Mouse (Mus musculus) heart, adult 2 months (tissue): ENCODE results near the gene Epo.

ENCODE experiments used
- EP300 ChIP-seq: fragments of 200-500 bp; IDR thresholded peaks from 2 replicates; pipeline ENCODE4 v1.6.1; 2011; ENCODE audit warnings: low read depth, low read length, control low read depth; ENCODE audit not compliant: insufficient read depth
- POLR2A ChIP-seq: fragments of 200-500 bp; IDR thresholded peaks from 2 replicates; pipeline ENCODE4 v1.6.1; 2011; ENCODE audit warnings: mild to moderate bottlenecking, low read depth, low read length, control low read depth; ENCODE audit not compliant: insufficient read depth

DNA sequence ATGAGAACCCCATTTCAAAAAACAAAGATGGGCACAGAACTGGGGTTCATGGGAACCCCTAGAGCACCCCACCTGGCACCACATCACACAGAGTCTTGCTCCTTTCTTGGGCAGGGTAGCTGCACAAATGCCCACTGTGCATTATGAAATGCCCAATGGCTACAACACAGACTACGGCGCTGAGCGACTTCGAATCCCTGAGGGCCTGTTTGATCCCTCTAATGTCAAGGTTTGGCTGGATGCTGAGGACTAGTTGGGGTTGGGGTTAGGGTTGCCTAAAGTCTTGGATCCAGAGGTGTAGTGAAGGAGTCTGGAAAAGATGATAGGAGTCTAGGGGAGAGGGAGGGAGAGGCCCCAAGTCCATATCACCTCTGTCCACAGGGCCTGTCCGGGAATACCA is 33.4 kb upstream of the Epo start:
- TF ChIP-seq POLR2A (no peak), EP300 (no peak)
